Mouse (Mus musculus): Measurements from ENCODE around the gene Hoxa9. TPM values are rescaled to one million over a fixed set of nuclear protein-coding genes. Genes with fewer than 3 reads are reported as not detected.

The Hoxa9 gene
- polyA plus RNA-seq, 1 experiment from 2014 or later = 0.54 TPM

MicroRNAs encoded within 50 kb of the gene (microRNA counts, 519-probe panel; counts per million panel counts)
- microRNA mmu-miR-196b = not detected

Small RNA genes lying within 50 kb of the gene (microRNA-seq; reads per million reads assigned to microRNA genes)
- 295 reads per million, percentile 66 among the genes with 10 or more reads in this experiment for gene Mir196b

Other genes starting within 250 kb of the Hoxa9 start
- 12.2 and 13.9 TPM in 2 replicates for gene Skap2, start 218.5 kb downstream of the Hoxa9 start, polyA plus RNA-seq (2016; fragmentation: Nextera tagmentation; extraction: Ambion mirVana)
- gene Hoxa1, start 72.8 kb downstream of the Hoxa9 start, polyA plus RNA-seq (2016; fragmentation: Nextera tagmentation; extraction: Ambion mirVana) = 0.89 and 1.3 TPM in 2 replicates
- gene Hoxa2, start 66.3 kb downstream of the Hoxa9 start, polyA plus RNA-seq (2016; fragmentation: Nextera tagmentation; extraction: Ambion mirVana) = 0.98 and 1.2 TPM in 2 replicates
- 0.15 and 0.36 TPM in 2 replicates for gene 5730596B20Rik, start 53.6 kb downstream of the Hoxa9 start, polyA plus RNA-seq (2016; fragmentation: Nextera tagmentation; extraction: Ambion mirVana)
- gene Hoxa4, start 39.3 kb downstream of the Hoxa9 start, polyA plus RNA-seq (2016; fragmentation: Nextera tagmentation; extraction: Ambion mirVana) = 0.38 and 0.39 TPM in 2 replicates
- gene Hoxa5, start 26.5 kb downstream of the Hoxa9 start, polyA plus RNA-seq (2016; fragmentation: Nextera tagmentation; extraction: Ambion mirVana) = 0.96 and 1.7 TPM in 2 replicates
- gene Hoxa6, start 22.4 kb downstream of the Hoxa9 start, polyA plus RNA-seq (2016; fragmentation: Nextera tagmentation; extraction: Ambion mirVana) = not detected in 2 replicates
- 0.72 and 0.80 TPM in 2 replicates for gene Hoxa3, start 17.8 kb downstream of the Hoxa9 start, polyA plus RNA-seq (2016; fragmentation: Nextera tagmentation; extraction: Ambion mirVana)
- gene Gm28308, start 17.8 kb downstream of the Hoxa9 start, polyA plus RNA-seq (2016; fragmentation: Nextera tagmentation; extraction: Ambion mirVana) = not detected in 2 replicates
- gene Hoxa7, start 9.2 kb downstream of the Hoxa9 start, polyA plus RNA-seq (2016; fragmentation: Nextera tagmentation; extraction: Ambion mirVana) = 0.44 TPM in 1 of 2 replicates, not detected in the other
- gene Hoxa10, start 9.8 kb upstream of the Hoxa9 start, polyA plus RNA-seq (2016; fragmentation: Nextera tagmentation; extraction: Ambion mirVana) = 0.31 and 0.60 TPM in 2 replicates
- gene Hoxa11, start 14.7 kb upstream of the Hoxa9 start, polyA plus RNA-seq (2016; fragmentation: Nextera tagmentation; extraction: Ambion mirVana) = 0.09 TPM in 1 of 2 replicates, not detected in the other
- gene Hoxa13, start 29.8 kb upstream of the Hoxa9 start, polyA plus RNA-seq (2016; fragmentation: Nextera tagmentation; extraction: Ambion mirVana) = 0.10 TPM in 1 of 2 replicates, not detected in the other
- not detected in 2 replicates for gene Evx1, start 82.4 kb upstream of the Hoxa9 start, polyA plus RNA-seq (2016; fragmentation: Nextera tagmentation; extraction: Ambion mirVana)